Mouse (Mus musculus) T-cell, adult 2 months (primary cell): ENCODE measurements around the gene Sel1l3.

Experiments used
- DNase-seq: peaks from one replicate; pipeline ENCODE4 v3.0.0; 2022; ENCODE audit warnings: low spot score

Sel1l3 gene

GRCm38 (mm10) chr5:53140158-53140927 is 73.4 kb downstream of the Sel1l3 start:
- DNase-seq = no peak

- no peak for DNase-seq
Measured at GRCm38 (mm10) chr5:53139566-53139965, 74.2 kb downstream of the Sel1l3 start.

GRCm38 (mm10) chr5:53139140-53139539 is 74.6 kb downstream of the Sel1l3 start:
- no peak for DNase-seq

GRCm38 (mm10) chr5:53138025-53138424 is 75.7 kb downstream of the Sel1l3 start:
- no peak for DNase-seq

GRCm38 (mm10) chr5:53135984-53136383 is 77.7 kb downstream of the Sel1l3 start:
- no peak for DNase-seq

DNA sequence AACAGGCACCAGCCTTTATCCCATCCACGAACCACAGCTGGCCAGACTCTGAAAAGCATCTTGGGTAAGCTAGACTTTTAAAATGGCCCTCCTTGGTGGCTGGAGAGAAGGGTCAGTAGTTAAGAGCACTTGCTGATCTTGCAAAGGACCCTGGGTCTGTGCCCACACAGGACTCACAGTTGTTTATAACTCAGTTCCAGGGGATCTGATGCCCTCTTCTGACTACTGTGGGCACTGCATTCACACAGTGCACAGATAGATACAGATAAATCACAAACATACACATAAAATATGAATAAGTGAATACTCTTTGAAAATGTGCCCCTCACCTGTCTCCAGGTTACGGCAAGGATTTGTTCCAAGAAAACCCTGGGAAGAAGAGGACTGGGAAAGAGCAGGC is 79.7 kb downstream of the Sel1l3 start:
- DNase-seq = no peak

DNA sequence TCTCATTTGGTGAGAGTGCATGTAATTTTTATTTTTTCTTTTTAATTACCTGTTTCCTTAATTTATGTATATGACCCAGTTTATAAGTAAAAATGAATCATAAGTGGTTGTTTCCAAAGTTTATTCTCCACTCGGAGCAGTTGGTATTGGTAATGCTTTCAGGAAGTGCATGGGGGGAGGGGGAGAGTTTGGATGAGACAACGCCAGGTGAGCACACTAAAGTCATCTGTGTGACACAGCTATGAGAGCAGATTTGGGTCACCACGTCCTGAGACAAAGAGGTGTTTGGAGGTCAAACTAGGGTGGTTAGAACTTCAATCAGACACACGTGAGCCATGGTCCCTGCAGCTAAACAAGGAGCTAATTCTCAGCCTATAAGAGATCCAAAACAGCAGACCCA is 89.0 kb downstream of the Sel1l3 start:
- no peak for DNase-seq

GRCm38 (mm10) chr5:53123525-53124286 is 90.0 kb downstream of the Sel1l3 start:
- no peak for DNase-seq

DNA sequence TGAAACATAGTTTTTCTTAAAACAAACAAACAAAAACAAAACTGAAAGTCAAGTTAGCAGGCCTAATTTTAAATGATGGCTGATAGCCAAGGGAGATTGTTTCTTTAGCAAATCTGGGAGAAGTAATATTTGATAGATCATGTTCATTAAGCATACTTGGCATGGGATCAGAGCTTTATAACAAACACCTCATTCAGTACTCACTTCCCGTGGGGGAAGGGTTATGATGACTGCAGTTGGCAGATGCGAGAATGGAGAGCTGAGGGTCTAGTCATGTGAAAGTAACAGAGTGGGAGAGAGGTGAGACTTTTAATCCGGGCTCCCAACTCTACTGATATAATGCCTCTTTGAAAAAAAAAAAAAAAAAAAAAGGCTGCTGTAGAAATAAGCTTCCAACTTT is 94.0 kb downstream of the Sel1l3 start:
- no peak for DNase-seq

DNA sequence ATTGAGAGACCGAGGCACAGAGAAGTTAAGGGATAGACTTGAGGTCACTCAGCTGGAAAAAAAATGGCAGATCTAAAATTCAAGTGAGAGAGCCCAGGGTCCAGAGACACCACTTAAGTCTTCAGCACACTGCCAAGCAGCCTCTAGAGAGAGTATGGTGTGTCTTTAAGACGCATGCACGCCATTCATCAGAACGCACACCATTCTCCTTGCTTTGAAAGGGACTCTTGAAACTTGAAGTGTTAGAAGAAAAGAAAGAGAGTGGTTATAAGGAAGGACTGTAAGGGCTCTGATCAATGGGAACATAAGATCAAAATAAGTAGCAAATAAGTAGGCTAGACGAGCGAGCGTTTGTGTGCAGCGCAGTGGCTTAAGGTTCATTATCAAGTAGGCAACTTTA is 95.5 kb downstream of the Sel1l3 start:
- DNase-seq = no peak

DNA sequence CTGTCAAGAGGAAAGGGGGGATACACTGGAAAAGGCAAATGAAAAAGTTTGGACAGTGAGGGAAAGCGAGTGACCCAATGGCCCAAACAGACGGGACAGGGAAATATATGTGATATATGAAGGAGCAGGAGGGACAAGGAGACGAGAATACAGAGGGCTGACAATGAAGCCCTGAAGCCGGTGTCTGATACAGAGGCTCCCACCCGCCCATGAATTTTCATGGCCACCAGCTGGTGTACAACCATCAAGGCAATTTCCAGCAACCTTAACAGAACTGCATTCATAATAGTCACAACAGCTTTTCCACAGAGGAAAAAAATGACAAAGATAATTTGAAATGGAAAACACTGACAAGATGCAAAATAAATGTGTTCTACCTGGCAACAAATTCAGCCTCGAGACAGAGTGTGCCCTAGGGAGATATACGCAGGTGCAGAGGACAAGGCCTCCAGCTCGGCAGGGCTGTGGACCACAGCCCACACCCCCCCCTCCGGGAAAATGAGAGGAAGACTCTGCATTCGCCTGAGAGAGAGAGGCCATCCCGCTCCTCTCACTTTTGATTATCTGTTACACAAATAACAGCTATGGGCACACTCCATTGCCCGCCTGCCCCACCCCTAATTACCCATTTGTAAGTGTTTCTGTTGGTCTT is 99.0 kb downstream of the Sel1l3 start:
- DNase-seq = no peak

- DNase-seq = no peak
Measured at GRCm38 (mm10) chr5:53112942-53113341, 100.8 kb downstream of the Sel1l3 start.

- no peak for DNase-seq
Measured at GRCm38 (mm10) chr5:53111036-53111435, 102.7 kb downstream of the Sel1l3 start.

DNA sequence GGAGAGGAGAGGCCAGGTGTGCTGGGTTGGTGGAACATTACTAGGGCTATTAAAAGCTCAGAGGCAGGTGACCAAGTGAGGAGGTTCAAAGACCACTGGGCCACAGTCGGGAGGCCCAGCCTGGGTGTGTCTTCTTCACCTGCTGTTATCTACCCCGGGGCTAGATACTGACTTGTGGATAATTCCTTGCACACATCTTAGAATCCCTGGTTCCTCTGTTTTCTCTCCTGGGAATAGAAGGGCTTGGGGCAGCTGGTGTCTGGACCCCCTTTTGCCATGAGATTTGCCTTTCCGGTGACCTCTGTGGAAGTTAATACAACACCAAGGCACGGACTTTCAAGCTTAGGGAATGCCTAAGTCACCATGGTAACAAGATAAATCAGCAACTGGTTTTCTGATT is 103.5 kb downstream of the Sel1l3 start:
- DNase-seq = no peak

DNA sequence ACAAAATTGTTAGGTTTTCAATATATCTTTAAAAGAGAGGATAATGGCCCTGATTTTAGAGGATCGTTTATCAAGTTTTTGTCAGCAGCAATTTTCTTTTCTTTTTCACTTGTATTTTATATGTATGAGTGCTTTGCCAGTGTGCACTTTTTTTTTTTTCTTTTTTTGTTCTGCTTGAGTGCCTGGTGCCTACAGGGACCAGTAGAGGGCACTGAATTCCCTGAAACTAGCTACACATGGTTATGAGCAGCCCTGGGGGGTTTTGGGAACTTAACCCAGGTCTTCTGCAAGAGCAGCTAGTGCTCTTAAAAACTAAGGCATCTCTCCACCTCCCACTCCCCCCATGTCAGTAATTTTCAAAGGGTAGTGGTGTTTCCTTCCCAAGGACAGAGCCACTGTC is 105.1 kb downstream of the Sel1l3 start:
- DNase-seq = no peak

DNA sequence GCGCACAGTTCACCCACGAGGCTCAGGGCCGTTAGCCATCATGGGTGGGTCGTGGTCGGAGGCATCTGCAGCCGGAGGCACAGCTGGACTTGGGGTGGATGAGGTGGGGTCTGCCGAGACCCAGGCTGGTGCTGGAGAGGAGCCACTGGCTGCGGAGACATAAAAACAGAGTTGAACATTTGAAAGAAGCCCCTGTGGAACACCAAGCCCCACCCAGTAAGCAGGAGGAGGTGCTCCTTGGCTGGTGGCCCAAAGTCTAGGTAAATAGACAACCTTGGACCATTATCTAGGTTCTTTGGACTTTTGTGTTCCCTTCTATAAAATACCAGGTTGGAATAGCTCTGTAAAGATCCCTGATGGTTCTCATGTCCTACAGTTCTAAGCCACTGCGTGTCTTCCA is 105.7 kb downstream of the Sel1l3 start:
- DNase-seq = no peak

- no peak for DNase-seq
Measured at GRCm38 (mm10) chr5:53106731-53107130, 107.0 kb downstream of the Sel1l3 start.

GRCm38 (mm10) chr5:53106125-53106524 is 107.6 kb downstream of the Sel1l3 start:
- DNase-seq = no peak

DNA sequence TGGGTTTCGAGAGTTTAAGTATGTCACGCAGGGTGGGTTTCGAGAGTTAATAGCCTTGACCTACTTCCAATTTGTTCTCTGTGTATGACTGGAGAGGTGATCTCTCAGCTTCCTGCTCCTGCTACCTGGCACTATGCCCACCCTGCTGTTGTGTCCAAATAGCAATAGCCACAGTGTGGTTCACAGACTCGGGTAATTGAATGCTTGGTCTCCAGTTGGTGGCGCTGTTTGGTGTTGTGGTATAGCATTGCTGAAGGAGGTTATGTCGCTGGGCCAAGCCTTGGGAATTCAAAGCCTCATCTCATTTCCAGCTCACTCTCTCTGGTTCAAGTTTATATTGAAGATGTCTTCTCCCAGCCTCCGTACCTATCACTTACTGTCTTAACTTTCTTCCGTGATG is 108.0 kb downstream of the Sel1l3 start:
- DNase-seq = no peak

- DNase-seq = no peak
Measured at GRCm38 (mm10) chr5:53104177-53104855, 109.4 kb downstream of the Sel1l3 start.

GRCm38 (mm10) chr5:53101848-53102473 is 111.8 kb downstream of the Sel1l3 start:
- no peak for DNase-seq

DNA sequence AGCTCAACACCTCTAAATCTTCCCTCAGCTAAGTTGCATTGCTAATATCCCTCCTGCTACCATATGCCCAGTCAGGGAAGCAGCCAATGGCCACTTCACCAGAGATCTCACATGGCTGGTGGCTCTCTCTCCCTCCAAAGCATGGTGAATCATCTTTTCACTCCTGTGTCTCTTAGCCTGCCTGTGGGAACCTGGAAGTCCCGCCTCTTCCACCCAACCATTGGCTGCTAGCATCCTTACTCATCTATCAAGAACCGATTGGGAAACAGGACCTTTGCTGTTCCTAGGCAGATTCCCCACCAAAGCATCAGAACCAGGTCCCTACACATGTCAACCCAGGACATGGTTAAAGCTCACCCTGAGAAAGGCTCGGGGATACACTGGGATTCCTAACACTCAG is 122.4 kb downstream of the Sel1l3 start:
- no peak for DNase-seq
